Mouse (Mus musculus) cerebellum, adult 9-11 months (tissue): ENCODE results near the gene Sf3b4.

Source experiments
- DNase-seq: peaks from one replicate; pipeline ENCODE4 v3.0.0; 2022

Gene Sf3b4

DNA sequence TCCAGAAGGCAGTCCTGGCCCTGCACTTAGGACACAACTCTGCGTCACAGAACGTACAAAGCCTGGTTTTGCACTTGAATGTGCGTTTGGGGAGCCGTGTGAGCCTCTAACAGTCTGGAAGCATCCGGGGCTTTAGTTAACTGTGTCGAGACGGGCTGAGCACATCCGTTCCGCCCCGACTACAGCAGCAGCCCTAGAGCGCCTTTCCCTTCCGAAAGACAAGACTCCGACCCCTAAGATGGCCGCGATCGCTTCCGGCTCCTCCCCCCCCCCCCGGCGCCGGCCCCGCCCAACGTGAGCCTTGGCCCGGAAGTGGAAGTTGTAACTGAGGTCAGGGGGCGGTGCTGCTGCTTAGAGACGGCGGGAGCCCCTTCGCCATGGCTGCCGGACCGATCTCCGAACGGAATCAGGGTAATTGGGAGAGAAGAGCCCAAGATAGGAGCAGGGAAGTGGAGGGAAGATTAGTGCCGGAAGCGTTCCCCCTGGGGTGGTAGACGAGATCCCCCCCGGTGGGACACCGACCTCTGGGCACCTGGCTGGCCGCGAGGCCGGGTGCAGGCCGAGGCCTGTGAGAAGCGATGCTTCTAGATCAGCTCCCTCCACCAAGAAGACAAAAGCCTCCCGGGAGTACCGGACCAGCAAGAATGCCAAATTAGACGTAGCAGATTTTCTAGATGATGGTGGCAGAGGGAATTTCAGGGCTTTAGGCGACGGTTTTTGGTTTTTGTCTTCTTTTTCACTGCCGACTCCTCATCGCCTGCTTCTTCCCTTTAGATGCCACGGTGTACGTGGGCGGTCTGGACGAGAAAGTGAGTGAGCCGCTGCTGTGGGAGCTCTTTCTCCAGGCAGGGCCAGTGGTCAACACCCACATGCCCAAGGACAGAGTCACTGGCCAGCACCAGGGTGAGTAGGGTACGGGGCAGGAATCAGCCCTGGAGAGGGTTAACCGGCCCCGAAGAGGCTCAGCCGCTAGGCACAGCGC lies at the start of gene Sf3b4:
TSS of gene Sf3b4 (plus strand) at position 136 of the 982 bp plus-strand sequence.
- DNase-seq, result peak; percentile 85

GRCm38 (mm10) chr3:96124235-96124634 lies 47.9 kb upstream of the Sf3b4 start:
- no peak for DNase-seq

DNA sequence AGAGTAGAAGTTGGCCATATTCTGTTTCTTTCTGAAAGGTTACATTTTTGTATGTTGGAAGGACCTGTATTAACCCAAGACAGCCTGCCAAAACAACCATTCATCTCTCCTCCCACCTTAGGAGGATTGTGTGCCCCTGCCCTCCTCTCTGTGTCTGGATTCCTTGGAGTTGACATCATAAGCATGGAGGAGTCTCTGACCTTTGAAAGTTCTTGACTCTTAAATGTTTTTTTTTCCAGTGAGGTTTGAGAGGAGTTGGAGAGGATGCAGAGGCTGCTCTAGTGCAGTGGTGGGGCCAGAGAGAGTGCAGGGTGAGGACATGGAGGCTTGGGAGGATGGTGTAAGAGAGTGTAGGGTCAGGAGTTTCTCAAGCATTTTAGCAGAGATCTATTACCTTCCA lies 44.0 kb upstream of the Sf3b4 start:
- no peak for DNase-seq

GRCm38 (mm10) chr3:96132478-96132877 lies 39.7 kb upstream of the Sf3b4 start:
- DNase-seq, result no peak

GRCm38 (mm10) chr3:96133327-96133905 lies 38.7 kb upstream of the Sf3b4 start:
- no peak for DNase-seq

DNA sequence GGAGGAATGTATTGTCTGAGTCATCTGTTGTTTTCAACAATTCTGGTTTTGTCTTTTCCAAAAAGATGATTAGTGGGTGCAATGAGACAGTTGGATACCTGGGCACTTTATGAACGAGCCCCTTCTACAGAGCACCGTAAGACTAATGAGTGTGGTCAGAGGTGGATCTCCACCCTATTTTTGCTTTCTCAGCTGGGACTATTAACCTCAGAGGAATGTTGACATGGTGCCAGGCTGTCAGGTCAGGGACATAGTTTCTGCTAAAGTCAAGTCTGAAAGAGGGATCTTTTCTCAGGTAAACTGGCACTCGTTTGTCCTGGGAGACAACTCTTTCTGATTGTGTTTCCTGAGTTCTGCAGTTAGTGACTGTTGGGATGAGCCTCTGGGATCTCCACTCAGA lies 37.1 kb upstream of the Sf3b4 start:
- DNase-seq, result no peak

GRCm38 (mm10) chr3:96147950-96148349 lies 24.2 kb upstream of the Sf3b4 start:
- DNase-seq, result peak; percentile 57

DNA sequence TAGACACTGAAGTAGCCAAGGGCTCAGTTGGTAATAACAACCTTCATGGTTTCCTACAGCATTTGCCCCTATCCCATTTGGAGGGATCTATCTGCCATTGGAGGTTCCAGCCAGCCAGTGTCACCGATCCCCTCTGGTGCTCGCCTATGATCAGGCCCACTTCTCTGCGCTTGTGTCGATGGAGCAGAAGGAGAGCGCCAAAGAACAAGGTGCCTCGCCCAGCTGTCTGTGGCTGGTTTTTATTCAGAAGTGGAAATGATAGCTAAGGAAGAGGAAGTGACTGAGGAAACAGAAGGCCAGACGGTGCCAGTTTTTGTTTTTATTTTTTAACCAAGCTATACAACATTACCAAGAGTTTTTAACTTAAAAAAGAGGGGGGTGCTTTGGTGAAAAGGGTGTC lies 20.3 kb upstream of the Sf3b4 start:
- no peak for DNase-seq

- no peak for DNase-seq
Observed at GRCm38 (mm10) chr3:96152611-96153010, 19.5 kb upstream of the Sf3b4 start.

- DNase-seq, result no peak
Observed at GRCm38 (mm10) chr3:96155501-96155900, 16.6 kb upstream of the Sf3b4 start.

DNA sequence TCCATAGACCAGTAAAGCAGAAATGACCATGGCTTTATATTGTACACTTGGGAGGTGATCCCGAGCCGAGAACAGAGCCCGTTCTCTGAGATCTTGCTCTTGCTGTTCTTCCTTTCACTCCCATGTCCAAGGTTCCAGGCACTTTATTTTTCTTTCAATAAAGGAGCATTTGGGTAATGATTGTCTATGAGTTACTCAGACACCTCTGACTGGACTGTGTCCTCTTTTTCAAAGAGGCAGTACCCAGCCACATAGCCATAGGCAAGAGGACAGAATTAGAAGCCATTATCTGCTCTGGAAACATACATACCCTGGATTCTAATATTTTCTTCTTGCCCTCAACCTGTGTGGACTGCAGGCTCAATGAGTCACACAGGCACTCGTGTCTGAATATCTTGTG lies 12.3 kb upstream of the Sf3b4 start:
- no peak for DNase-seq

DNA sequence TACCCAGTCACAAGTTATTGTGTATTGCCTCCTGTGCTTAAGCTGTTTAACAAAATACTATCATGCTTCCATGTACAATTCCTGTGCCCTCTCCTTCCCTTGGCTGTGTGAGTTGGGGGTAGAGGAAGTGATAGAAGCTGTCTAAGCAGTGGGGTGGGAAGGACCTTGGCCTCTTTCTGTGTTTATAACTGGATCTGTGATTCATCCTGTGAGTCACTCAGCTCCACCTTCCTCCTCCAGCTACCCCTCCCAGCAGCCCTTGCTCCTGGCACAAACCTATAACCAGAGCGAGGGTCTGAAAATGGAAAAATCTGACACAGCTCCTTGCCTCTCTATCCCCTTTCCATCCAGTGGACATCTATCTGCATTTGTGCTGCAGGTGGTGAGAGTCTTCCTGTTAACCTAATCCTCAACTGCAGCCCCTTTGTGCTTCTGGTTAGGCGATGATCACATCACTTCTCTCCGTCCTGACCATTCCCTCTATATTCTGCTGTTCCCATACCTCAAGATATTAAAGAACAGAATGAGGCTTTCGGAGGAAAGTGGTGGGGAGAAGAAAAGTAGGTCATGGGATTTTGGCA lies 11.8 kb upstream of the Sf3b4 start:
- DNase-seq, result peak; percentile 58

DNA sequence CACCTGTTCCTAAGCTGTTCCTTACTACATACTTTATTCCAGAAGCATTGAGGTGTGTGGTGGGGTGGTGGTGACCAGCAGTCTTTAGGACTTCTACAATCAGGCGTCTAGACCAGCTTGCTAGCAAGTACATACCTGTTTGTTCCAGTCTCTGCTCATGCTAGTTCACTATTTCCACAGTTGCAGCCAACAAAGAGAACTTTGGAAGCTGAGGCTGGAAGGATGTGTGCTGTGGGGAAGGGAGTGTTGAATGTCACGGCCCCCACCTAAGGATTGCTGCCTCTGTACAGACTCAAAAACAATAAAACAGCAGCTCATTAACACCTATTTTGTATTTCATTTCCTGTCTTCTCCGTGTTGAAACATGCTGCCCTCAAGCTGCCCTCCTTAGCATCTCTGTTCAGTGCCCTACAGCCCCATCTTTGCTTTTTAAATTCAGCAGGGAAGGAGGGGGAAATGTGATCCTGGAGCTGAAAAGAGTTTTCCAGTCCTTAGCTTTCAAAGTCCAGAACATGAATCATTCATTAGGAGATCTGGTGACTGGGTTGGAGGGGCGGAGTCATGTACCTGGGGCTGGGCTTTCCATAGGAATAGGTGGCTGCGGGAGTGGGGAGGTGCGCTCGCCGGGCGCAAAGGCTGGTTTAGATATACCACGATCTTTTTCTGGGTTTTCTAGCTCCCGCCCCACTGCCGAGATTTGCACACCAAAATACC lies 11.2 kb upstream of the Sf3b4 start:
- peak; percentile 82 for DNase-seq

- DNase-seq, result peak; percentile 49
Observed at GRCm38 (mm10) chr3:96161869-96162840, 10.0 kb upstream of the Sf3b4 start, which contains the start of gene Mtmr11. Mtmr11 (plus strand) TSS chr3:96162004.

DNA sequence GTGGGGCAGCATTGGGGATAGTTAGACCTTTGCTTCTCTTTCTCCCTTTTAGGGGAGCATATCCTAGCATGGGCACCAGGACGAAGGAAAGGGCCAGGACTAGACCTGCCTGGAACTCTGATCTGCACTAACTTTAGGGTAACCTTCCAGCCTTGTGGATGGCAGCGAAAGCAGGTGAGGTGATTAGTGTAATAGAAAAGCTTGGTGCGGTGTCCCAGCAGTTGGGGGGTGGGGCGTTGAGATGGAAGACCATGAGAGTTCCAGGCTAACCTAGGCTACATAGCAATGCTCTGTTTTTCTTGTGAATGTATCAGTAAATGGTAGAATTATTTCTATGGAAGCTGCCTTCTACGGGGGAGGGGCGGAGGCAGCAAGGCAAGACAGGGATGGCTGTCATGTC lies 9.1 kb upstream of the Sf3b4 start:
- peak; percentile 20 for DNase-seq

- peak; percentile 15 for DNase-seq
Observed at GRCm38 (mm10) chr3:96168466-96169158, 3.5 kb upstream of the Sf3b4 start.

DNA sequence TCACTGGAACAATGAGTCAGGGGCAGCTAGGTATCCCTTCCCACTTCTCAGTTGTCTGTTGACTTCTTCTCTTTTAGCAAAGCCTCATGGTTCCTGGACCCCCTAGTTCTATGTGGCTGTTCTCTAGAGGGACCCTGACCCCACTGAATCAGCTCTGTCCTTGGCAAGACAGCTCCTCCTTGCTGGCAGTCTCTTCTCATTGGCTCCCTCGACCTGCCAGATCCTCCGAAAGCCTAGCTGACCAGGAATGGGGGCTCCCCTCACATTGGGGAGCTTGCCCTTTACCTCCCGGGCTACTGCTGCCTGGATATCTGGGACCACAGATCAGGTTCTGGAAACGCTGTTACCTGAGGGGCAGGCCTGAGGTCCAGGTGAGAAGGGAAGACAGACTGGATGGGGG lies 1.9 kb upstream of the Sf3b4 start:
- DNase-seq, result peak; percentile 44

GRCm38 (mm10) chr3:96170976-96171545 lies 1.1 kb upstream of the Sf3b4 start:
- DNase-seq, result peak; percentile 34

DNA sequence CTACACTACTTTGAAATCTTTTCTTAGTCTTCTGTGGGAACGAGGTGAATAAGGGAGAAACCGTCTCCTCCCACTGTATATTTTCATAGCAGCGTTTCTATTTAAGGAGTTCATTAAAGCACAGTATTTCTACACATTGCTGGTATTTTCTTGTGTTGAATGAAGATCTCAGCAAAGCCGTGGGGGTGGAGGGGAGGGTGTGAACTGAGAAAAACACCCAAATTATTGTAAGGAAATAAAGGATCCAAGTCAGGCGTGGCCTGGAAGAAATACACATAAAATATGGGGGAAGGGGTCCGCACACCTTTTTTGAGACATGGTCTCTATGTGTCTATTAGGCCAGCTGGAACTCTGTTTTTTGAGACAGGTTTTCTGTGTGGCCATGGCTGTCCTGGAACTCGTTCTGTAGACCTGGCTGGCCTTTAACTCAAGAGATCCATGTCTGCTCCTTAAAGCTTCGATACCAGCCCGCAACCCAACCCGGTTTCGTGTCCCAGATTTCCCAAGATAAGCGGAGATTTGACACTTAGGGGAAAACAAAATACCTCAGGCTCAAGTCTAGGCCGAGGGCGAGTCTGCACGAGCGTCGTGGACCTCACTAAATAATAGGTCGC lies 442 bp upstream of the Sf3b4 start:
- no peak for DNase-seq

GRCm38 (mm10) chr3:96173185-96173584 lies 1.1 kb downstream of the Sf3b4 start:
- DNase-seq, result no peak
